Mouse (Mus musculus) urinary bladder, postnatal 14 days (tissue): ENCODE measurements around the gene H2-Oa.

Source experiments
- DNase-seq: peaks from one replicate; pipeline ENCODE4 v3.0.0; 2021; ENCODE audit warnings: low spot score

H2-Oa gene

GRCm38 (mm10) chr17:34101604-34102032 is 9.5 kb downstream of the H2-Oa start:
- peak; percentile 94 for DNase-seq

GRCm38 (mm10) chr17:34102831-34103230 is 10.7 kb downstream of the H2-Oa start:
- no peak for DNase-seq

GRCm38 (mm10) chr17:34104804-34105203 is 12.7 kb downstream of the H2-Oa start:
- DNase-seq = no peak

- DNase-seq = no peak
Observed at GRCm38 (mm10) chr17:34106555-34106954, 14.4 kb downstream of the H2-Oa start.

GRCm38 (mm10) chr17:34107109-34107867 is 15.1 kb downstream of the H2-Oa start:
- DNase-seq = no peak

- DNase-seq = no peak
Observed at GRCm38 (mm10) chr17:34108460-34108859, 16.3 kb downstream of the H2-Oa start.

GRCm38 (mm10) chr17:34109038-34109805 is 17.1 kb downstream of the H2-Oa start:
- DNase-seq = no peak

GRCm38 (mm10) chr17:34109806-34110195 is 17.7 kb downstream of the H2-Oa start:
- no peak for DNase-seq

- DNase-seq = no peak
Observed at GRCm38 (mm10) chr17:34110309-34110708, 18.2 kb downstream of the H2-Oa start.

- DNase-seq = no peak
Observed at GRCm38 (mm10) chr17:34114114-34114513, 22.0 kb downstream of the H2-Oa start.

- no peak for DNase-seq
Observed at GRCm38 (mm10) chr17:34116736-34117370, 24.7 kb downstream of the H2-Oa start.

- no peak for DNase-seq
Observed at GRCm38 (mm10) chr17:34117421-34118112, 25.4 kb downstream of the H2-Oa start.

GRCm38 (mm10) chr17:34118113-34118872 is 26.2 kb downstream of the H2-Oa start:
- DNase-seq = no peak

GRCm38 (mm10) chr17:34118873-34119248 is 26.7 kb downstream of the H2-Oa start:
- DNase-seq = no peak

- DNase-seq = peak; percentile 97
Observed at GRCm38 (mm10) chr17:34119249-34120179, 27.4 kb downstream of the H2-Oa start, which contains the start of gene H2-DMa. Gene H2-DMa (plus strand): TSS chr17:34119541.

- peak; percentile 91 for DNase-seq
Observed at GRCm38 (mm10) chr17:34120180-34120723, 28.1 kb downstream of the H2-Oa start.

- DNase-seq = peak; percentile 91
Observed at GRCm38 (mm10) chr17:34120814-34121171, 28.7 kb downstream of the H2-Oa start.

- DNase-seq = peak; percentile 91
Observed at GRCm38 (mm10) chr17:34121172-34121878, 29.2 kb downstream of the H2-Oa start.

- DNase-seq = peak; percentile 70
Observed at GRCm38 (mm10) chr17:34121879-34122187, 29.7 kb downstream of the H2-Oa start.
